Mouse (Mus musculus) embryonic facial prominence, embryonic 15.5 days (tissue): ENCODE results near the gene Mgmt. TPM values are rescaled to one million over a fixed set of nuclear protein-coding genes. Genes with fewer than 3 reads are reported as not detected.

ENCODE experiments used
- ATAC-seq: fragments of 200-750 bp; cut with Nextera tagmentation; 2 replicates; pipeline ENCODE4 v1.8.0; 2017; ENCODE audit warnings: low read depth, moderate TSS enrichment; ENCODE audit not compliant: insufficient number of reproducible peaks, low FRiP score, low TSS enrichment
- H3K27ac ChIP-seq: fragments of 300-500 bp; sonication (generic); replicated peaks from 2 replicates; pipeline ENCODE4 v1.5.1; 2015; ENCODE audit warnings: mild to moderate bottlenecking, inconsistent platforms
- H3K27me3 ChIP-seq: fragments of 300-500 bp; sonication (generic); 2 replicates; pipeline ENCODE4 v1.6.1; 2015; ENCODE audit warnings: inconsistent platforms
- H3K36me3 ChIP-seq: fragments of 300-500 bp; sonication (generic); 2 replicates; pipeline ENCODE4 v1.6.1; 2015; ENCODE audit warnings: mild to moderate bottlenecking, inconsistent platforms
- H3K4me1 ChIP-seq: fragments of 300-500 bp; sonication (generic); 2 replicates; pipeline ENCODE4 v1.6.1; 2015; ENCODE audit warnings: inconsistent platforms
- H3K4me2 ChIP-seq: fragments of 300-500 bp; sonication (generic); replicated peaks from 2 replicates; pipeline ENCODE4 v1.6.1; 2015; ENCODE audit warnings: mild to moderate bottlenecking, inconsistent platforms
- H3K4me3 ChIP-seq: fragments of 300-500 bp; sonication (generic); replicated peaks from 2 replicates; pipeline ENCODE4 v1.5.1; 2015; ENCODE audit warnings: mild to moderate bottlenecking, inconsistent platforms
- H3K9ac ChIP-seq: fragments of 300-500 bp; sonication (generic); 2 replicates; pipeline ENCODE4 v1.6.1; 2015; ENCODE audit warnings: inconsistent platforms
- H3K9me3 ChIP-seq: fragments of 300-500 bp; sonication (generic); replicated peaks from 2 replicates; pipeline ENCODE4 v1.6.1; 2016; ENCODE audit warnings: inconsistent platforms
- WGBS: fragments of 180-500 bp; shearing (Covaris S2); methylation state at CpG from one replicate; pipeline ENCODE4 v1.1.7; 2015; 5-methylcytosine and 5-hydroxymethylcytosine counted together
- polyA plus RNA-seq: library from polyadenylated mRNA; unstranded; fragments of >200 nt; fragmentation: Nextera tagmentation; extraction: Ambion mirVana; gene quantifications from 2 replicates; pipeline ENCODE4 v1.2.1, GENCODE M21; 2015

Gene Mgmt
- polyA plus RNA-seq, 1 experiment from 2014 or later: 6.7 TPM

DNA sequence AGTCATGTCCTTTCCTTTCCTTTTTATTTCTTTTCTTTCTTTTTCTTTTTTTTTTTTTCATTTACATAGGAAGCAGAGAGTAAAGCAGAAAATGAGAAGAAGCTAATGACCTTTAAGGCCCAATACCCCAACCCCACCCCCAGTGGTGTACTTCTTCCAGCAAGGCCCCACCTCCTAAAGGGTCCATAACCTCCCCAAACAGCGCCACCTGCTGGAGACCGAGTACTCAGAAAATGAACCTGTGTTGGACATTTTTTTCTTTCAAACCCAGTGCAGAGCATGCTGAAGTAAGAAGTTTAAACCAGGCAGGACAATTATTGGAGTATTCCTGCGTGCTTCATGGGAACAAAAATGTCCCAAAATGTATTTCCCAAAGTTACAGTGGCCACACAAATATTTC is 166.1 kb downstream of the Mgmt start:
- H3K9ac ChIP-seq: no peak overlapping the region
- no peak overlapping the region for H3K4me2 ChIP-seq
- WGBS: 46% methylated on average over 3 of the region's 3 CpGs
- H3K27ac ChIP-seq: no peak overlapping the region
- no peak for ATAC-seq
- no peaks in the 10 kb centered on the region for H3K36me3 ChIP-seq
- 0 out of 2 replicates have a peak, but pooled peaks cover 2% of the 10 kb centered on the region for H3K4me1 ChIP-seq
- H3K9me3 ChIP-seq: no peaks in the 10 kb centered on the region
- no peak overlapping the region for H3K4me3 ChIP-seq
- H3K27me3 ChIP-seq: no peaks in the 10 kb centered on the region

- Histone ChIP-seq H3K4me3 (no peak overlapping the region), H3K4me2 (no peak overlapping the region), H3K9ac (no peak overlapping the region), H3K27ac (no peak overlapping the region), H3K9me3 (no peaks in the 10 kb centered on the region), H3K4me1 (0 out of 2 replicates have a peak, but pooled peaks cover under 1% of the 10 kb centered on the region), H3K27me3 (no peaks in the 10 kb centered on the region), H3K36me3 (no peaks in the 10 kb centered on the region)
- ATAC-seq: no peak
- 92% methylated on average over 6 of the region's 6 CpGs for WGBS
Observed at GRCm38 (mm10) chr7:137061109-137061508, 166.7 kb downstream of the Mgmt start.

- ATAC-seq: no peak
- H3K27me3 ChIP-seq: no peaks in the 10 kb centered on the region
- no peak overlapping the region for H3K4me2 ChIP-seq
- H3K4me1 ChIP-seq: no peaks in the 10 kb centered on the region
- 78% methylated on average over 9 of the region's 9 CpGs for WGBS
- no peak overlapping the region for H3K27ac ChIP-seq
- H3K36me3 ChIP-seq: no peaks in the 10 kb centered on the region
- no peaks in the 10 kb centered on the region for H3K9me3 ChIP-seq
- no peak overlapping the region for H3K9ac ChIP-seq
- no peak overlapping the region for H3K4me3 ChIP-seq
Observed at GRCm38 (mm10) chr7:137064255-137064654, 169.8 kb downstream of the Mgmt start.

DNA sequence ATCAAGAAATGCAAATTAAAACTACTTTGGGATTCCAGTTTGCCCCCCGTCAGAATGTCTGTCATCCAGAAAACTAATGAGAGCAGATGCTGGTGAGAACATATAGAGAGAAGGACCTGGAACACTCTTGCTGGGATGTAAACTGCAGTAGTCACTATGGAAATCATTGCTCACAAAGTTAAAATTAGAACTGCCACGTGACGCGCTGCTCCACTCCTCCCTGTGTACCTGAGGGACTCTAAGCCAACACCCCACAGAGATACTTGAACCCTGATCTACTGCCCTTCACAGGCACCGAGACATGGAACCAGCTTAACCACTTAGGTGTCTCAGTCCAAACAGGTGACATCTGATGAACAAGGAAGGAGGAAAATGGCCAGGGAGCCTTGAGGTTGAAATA is 171.0 kb downstream of the Mgmt start:
- no peak overlapping the region for H3K4me3 ChIP-seq
- 80% methylated on average over 5 of the region's 5 CpGs for WGBS
- H3K4me1 ChIP-seq: no peaks in the 10 kb centered on the region
- no peak overlapping the region for H3K9ac ChIP-seq
- no peaks in the 10 kb centered on the region for H3K9me3 ChIP-seq
- 0 out of 2 replicates have a peak, but pooled peaks cover under 1% of the 10 kb centered on the region for H3K27me3 ChIP-seq
- no peak overlapping the region for H3K4me2 ChIP-seq
- ATAC-seq: no peak
- no peaks in the 10 kb centered on the region for H3K36me3 ChIP-seq
- no peak overlapping the region for H3K27ac ChIP-seq

DNA sequence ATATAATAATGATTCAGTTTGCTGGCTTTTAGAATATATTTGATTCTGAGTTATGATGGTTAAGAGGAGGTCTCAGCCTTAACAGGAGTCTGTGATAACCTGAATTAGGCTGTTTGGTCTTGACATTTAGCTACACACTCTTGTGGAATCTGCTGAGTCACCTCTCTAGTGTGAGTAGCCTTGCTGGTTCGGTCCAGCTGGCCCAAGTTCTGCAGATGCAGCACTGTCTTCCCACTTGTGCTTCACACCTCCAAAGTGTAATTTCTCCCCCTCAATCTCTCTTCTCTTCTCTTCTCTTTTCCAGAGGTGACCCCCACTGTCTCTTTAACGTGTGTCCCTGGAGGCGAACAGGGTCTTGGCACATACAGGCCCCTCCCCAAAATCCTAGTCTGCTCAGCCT is 171.8 kb downstream of the Mgmt start:
- Histone ChIP-seq H3K4me2 (no peak overlapping the region), H3K4me3 (no peak overlapping the region), H3K9ac (no peak overlapping the region), H3K27ac (no peak overlapping the region), H3K9me3 (no peaks in the 10 kb centered on the region), H3K27me3 (0 out of 2 replicates have a peak, but pooled peaks cover 4% of the 10 kb centered on the region), H3K4me1 (no peaks in the 10 kb centered on the region), H3K36me3 (no peaks in the 10 kb centered on the region)
- no peak for ATAC-seq
- WGBS: 85% methylated on average over 3 of the region's 3 CpGs

DNA sequence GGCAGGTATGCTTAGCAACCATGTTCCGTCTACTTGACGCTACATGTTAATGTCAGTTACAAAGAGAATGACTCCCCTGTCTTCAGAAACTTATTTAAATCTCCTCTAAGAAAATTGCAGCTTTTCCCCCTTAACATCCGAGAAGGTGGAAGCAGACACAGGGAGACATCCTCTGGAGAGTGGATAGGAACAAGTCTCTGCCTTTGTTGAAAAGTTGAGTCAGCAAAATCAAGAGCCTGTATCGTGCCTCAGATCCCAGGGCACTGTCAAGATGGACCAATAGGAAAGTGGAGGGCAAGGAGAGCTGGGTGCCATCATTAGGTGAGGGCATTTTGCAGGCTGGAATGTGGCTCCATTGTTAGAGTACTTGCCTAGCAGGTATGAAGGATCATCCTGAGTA is 172.6 kb downstream of the Mgmt start:
- no peaks in the 10 kb centered on the region for H3K36me3 ChIP-seq
- 82% methylated on average over 4 of the region's 4 CpGs for WGBS

GRCm38 (mm10) chr7:137067758-137068157 is 173.3 kb downstream of the Mgmt start:
- no peak overlapping the region for H3K27ac ChIP-seq
- no peaks in the 10 kb centered on the region for H3K9me3 ChIP-seq
- 0 out of 2 replicates have a peak, but pooled peaks cover 4% of the 10 kb centered on the region for H3K27me3 ChIP-seq
- H3K4me3 ChIP-seq: no peak overlapping the region
- H3K9ac ChIP-seq: no peak overlapping the region
- 87% methylated on average over 6 of the region's 6 CpGs for WGBS
- no peaks in the 10 kb centered on the region for H3K4me1 ChIP-seq
- no peaks in the 10 kb centered on the region for H3K36me3 ChIP-seq
- H3K4me2 ChIP-seq: no peak overlapping the region
- ATAC-seq: no peak

More for the DNA sequence above, 172.6 kb downstream of the Mgmt start:
- H3K4me3 ChIP-seq: no peak overlapping the region
- H3K27me3 ChIP-seq: 0 out of 2 replicates have a peak, but pooled peaks cover 4% of the 10 kb centered on the region
- no peaks in the 10 kb centered on the region for H3K4me1 ChIP-seq
- no peak overlapping the region for H3K27ac ChIP-seq
- H3K9ac ChIP-seq: no peak overlapping the region
- H3K9me3 ChIP-seq: no peaks in the 10 kb centered on the region
- H3K4me2 ChIP-seq: no peak overlapping the region
- ATAC-seq: no peak

- H3K36me3 ChIP-seq: no peaks in the 10 kb centered on the region
- 0 out of 2 replicates have a peak, but pooled peaks cover 4% of the 10 kb centered on the region for H3K27me3 ChIP-seq
- H3K4me2 ChIP-seq: no peak overlapping the region
- WGBS: 88% methylated on average over 5 of the region's 5 CpGs
- H3K9ac ChIP-seq: no peak overlapping the region
- no peak overlapping the region for H3K27ac ChIP-seq
- H3K4me1 ChIP-seq: no peaks in the 10 kb centered on the region
- ATAC-seq: no peak
- no peaks in the 10 kb centered on the region for H3K9me3 ChIP-seq
- H3K4me3 ChIP-seq: no peak overlapping the region
Observed at GRCm38 (mm10) chr7:137068796-137069195, 174.4 kb downstream of the Mgmt start.

GRCm38 (mm10) chr7:137069768-137070167 is 175.4 kb downstream of the Mgmt start:
- H3K4me1 ChIP-seq: no peaks in the 10 kb centered on the region
- no peak overlapping the region for H3K27ac ChIP-seq
- H3K4me2 ChIP-seq: no peak overlapping the region
- ATAC-seq: no peak
- 85% methylated on average over 6 of the region's 6 CpGs for WGBS
- no peaks in the 10 kb centered on the region for H3K36me3 ChIP-seq
- 0 out of 2 replicates have a peak, but pooled peaks cover 4% of the 10 kb centered on the region for H3K27me3 ChIP-seq
- H3K9me3 ChIP-seq: no peaks in the 10 kb centered on the region
- H3K4me3 ChIP-seq: no peak overlapping the region
- H3K9ac ChIP-seq: no peak overlapping the region

- ATAC-seq: no peak
- Histone ChIP-seq H3K36me3 (no peaks in the 10 kb centered on the region), H3K9me3 (no peaks in the 10 kb centered on the region), H3K4me3 (no peak overlapping the region), H3K4me1 (no peaks in the 10 kb centered on the region), H3K27me3 (0 out of 2 replicates have a peak, but pooled peaks cover 4% of the 10 kb centered on the region), H3K4me2 (no peak overlapping the region), H3K9ac (no peak overlapping the region), H3K27ac (no peak overlapping the region)
- 86% methylated on average over 6 of the region's 6 CpGs for WGBS
Observed at GRCm38 (mm10) chr7:137071346-137071745, 176.9 kb downstream of the Mgmt start.

DNA sequence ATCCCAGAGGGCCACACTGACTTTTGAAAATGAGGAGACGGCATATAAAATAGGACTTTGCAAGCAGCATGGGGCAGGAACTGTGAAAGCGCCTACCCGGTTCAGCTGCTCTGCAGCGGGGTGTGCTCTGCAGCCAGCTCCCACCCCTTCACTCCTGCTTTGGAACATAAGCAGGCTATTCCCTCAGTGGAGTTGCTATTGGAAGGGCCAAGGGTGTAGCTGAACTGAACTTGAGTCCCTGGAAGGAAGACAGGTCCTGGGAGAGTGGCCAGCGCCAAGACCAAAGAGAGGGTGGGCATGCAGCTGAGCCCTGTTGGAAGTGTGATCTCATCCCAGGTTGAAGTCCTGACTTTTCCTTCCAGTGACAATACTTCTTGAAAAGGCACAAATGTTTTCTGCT is 179.5 kb downstream of the Mgmt start:
- Histone ChIP-seq H3K27ac (no peak overlapping the region), H3K4me3 (no peak overlapping the region), H3K9me3 (no peaks in the 10 kb centered on the region), H3K9ac (no peak overlapping the region), H3K4me2 (no peak overlapping the region), H3K4me1 (no peaks in the 10 kb centered on the region), H3K36me3 (no peaks in the 10 kb centered on the region), H3K27me3 (0 out of 2 replicates have a peak, but pooled peaks cover 4% of the 10 kb centered on the region)
- WGBS: 80% methylated on average over 5 of the region's 5 CpGs
- no peak for ATAC-seq

DNA sequence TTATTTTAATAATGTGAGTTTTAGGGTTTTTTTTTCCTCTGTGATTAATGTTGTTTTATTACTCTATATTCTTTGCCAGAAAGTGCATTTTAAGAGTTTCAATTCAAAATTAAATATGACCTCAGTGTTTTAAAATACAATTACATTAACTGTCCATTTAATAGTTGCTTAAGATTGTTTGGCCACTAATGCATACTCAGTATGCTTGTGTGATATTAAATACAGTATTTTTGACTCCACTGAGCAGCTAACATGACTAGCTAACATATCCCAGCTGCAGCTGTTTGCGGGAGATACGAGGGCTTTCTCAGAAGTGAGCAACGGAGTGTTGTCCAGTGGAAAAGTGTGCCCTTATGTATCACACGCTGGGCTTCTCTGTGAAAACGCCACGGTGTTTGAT is 179.9 kb downstream of the Mgmt start:
- H3K9ac ChIP-seq: no peak overlapping the region
- H3K27ac ChIP-seq: no peak overlapping the region
- 77% methylated on average over 6 of the region's 6 CpGs for WGBS
- no peaks in the 10 kb centered on the region for H3K36me3 ChIP-seq
- H3K4me3 ChIP-seq: no peak overlapping the region
- H3K27me3 ChIP-seq: 0 out of 2 replicates have a peak, but pooled peaks cover 4% of the 10 kb centered on the region
- no peak overlapping the region for H3K4me2 ChIP-seq
- no peaks in the 10 kb centered on the region for H3K4me1 ChIP-seq
- ATAC-seq: no peak
- H3K9me3 ChIP-seq: no peaks in the 10 kb centered on the region
